Mouse (Mus musculus) E14TG2a.4 (cell line): ENCODE results near the gene Zfp365.

Experiments
- H3K27me3 ChIP-seq: 2 replicates; pipeline ENCODE4 v1.6.1; 2014; ENCODE audit warnings: low read length, control low read depth; ENCODE audit not compliant: insufficient read depth
- H3K36me3 ChIP-seq: 2 replicates; pipeline ENCODE4 v1.6.1; 2014; ENCODE audit warnings: low read length, control low read depth; ENCODE audit not compliant: insufficient read depth
- H3K4me1 ChIP-seq: replicated peaks from 2 replicates; pipeline ENCODE4 v1.6.1; 2014; ENCODE audit warnings: low read depth, low read length, control low read depth
- H3K4me3 ChIP-seq: replicated peaks from 2 replicates; pipeline ENCODE4 v1.5.1; 2014; ENCODE audit warnings: mild to moderate bottlenecking, low read length
- H3K9me3 ChIP-seq: 2 replicates; pipeline ENCODE4 v1.6.1; 2014; ENCODE audit warnings: low read length, control low read depth
- CTCF ChIP-seq: conservative IDR thresholded peaks from 2 replicates; pipeline ENCODE4 v1.5.1; 2014; ENCODE audit warnings: low read length
- NANOG ChIP-seq: IDR thresholded peaks from 2 replicates; pipeline ENCODE4 v1.6.1; 2014; ENCODE audit warnings: borderline replicate concordance, low read length, mixed read lengths
- POU5F1 ChIP-seq: IDR thresholded peaks from 2 replicates; pipeline ENCODE4 v1.6.1; 2014; ENCODE audit warnings: low read length, borderline replicate concordance

Zfp365 gene

GRCm38 (mm10) chr10:67868234-67868633 is 44.2 kb downstream of the Zfp365 start:
- TF ChIP-seq POU5F1 (no peak), NANOG (no peak), CTCF (no peak)
- no peaks in the 10 kb centered on the region for H3K36me3 ChIP-seq
- no peak overlapping the region for H3K4me3 ChIP-seq
- no peaks in the 10 kb centered on the region for H3K27me3 ChIP-seq
- no peaks in the 10 kb centered on the region for H3K9me3 ChIP-seq
- H3K4me1 ChIP-seq: no peaks in the 10 kb centered on the region

GRCm38 (mm10) chr10:67865841-67866240 is 46.6 kb downstream of the Zfp365 start:
- H3K4me1 ChIP-seq: no peaks in the 10 kb centered on the region
- no peak overlapping the region for H3K4me3 ChIP-seq
- H3K36me3 ChIP-seq: no peaks in the 10 kb centered on the region
- no peak for TF ChIP-seq NANOG
- no peak for TF ChIP-seq POU5F1
- TF ChIP-seq CTCF: no peak
- H3K9me3 ChIP-seq: no peaks in the 10 kb centered on the region
- no peaks in the 10 kb centered on the region for H3K27me3 ChIP-seq

- Histone ChIP-seq H3K9me3 (no peaks in the 10 kb centered on the region), H3K4me1 (no peaks in the 10 kb centered on the region), H3K36me3 (no peaks in the 10 kb centered on the region), H3K27me3 (no peaks in the 10 kb centered on the region), H3K4me3 (no peak overlapping the region)
- TF ChIP-seq CTCF (no peak), NANOG (no peak)
Observed at GRCm38 (mm10) chr10:67865063-67865462, 47.4 kb downstream of the Zfp365 start.

GRCm38 (mm10) chr10:67862331-67862730 is 50.1 kb downstream of the Zfp365 start:
- Histone ChIP-seq H3K4me3 (no peak overlapping the region), H3K27me3 (no peaks in the 10 kb centered on the region), H3K36me3 (no peaks in the 10 kb centered on the region), H3K4me1 (no peaks in the 10 kb centered on the region), H3K9me3 (peaks cover 18% of the 10 kb centered on the region)
- TF ChIP-seq NANOG (no peak), CTCF (peak; percentile 98)

- Histone ChIP-seq H3K9me3 (peaks cover 37% of the 10 kb centered on the region), H3K4me3 (no peak overlapping the region), H3K36me3 (no peaks in the 10 kb centered on the region), H3K4me1 (no peaks in the 10 kb centered on the region), H3K27me3 (no peaks in the 10 kb centered on the region)
- TF ChIP-seq NANOG (no peak), POU5F1 (no peak), CTCF (peak; percentile 67)
Observed at GRCm38 (mm10) chr10:67858878-67859277, 53.6 kb downstream of the Zfp365 start.

- TF ChIP-seq NANOG: no peak
- TF ChIP-seq CTCF: no peak
- no peak for TF ChIP-seq POU5F1
- peaks cover 42% of the 10 kb centered on the region for H3K9me3 ChIP-seq
- no peak overlapping the region for H3K4me3 ChIP-seq
- no peaks in the 10 kb centered on the region for H3K4me1 ChIP-seq
- H3K36me3 ChIP-seq: no peaks in the 10 kb centered on the region
- no peaks in the 10 kb centered on the region for H3K27me3 ChIP-seq
Observed at GRCm38 (mm10) chr10:67857561-67857906, 54.9 kb downstream of the Zfp365 start.

GRCm38 (mm10) chr10:67856791-67857560 is 55.5 kb downstream of the Zfp365 start:
- H3K27me3 ChIP-seq: no peaks in the 10 kb centered on the region
- no peak overlapping the region for H3K4me3 ChIP-seq
- H3K36me3 ChIP-seq: no peaks in the 10 kb centered on the region
- H3K9me3 ChIP-seq: peaks cover 42% of the 10 kb centered on the region
- TF ChIP-seq NANOG (no peak), CTCF (no peak), POU5F1 (no peak)
- no peaks in the 10 kb centered on the region for H3K4me1 ChIP-seq

GRCm38 (mm10) chr10:67855760-67856159 is 56.7 kb downstream of the Zfp365 start:
- Histone ChIP-seq H3K4me1 (no peaks in the 10 kb centered on the region), H3K27me3 (no peaks in the 10 kb centered on the region), H3K36me3 (no peaks in the 10 kb centered on the region), H3K9me3 (peaks cover 42% of the 10 kb centered on the region), H3K4me3 (no peak overlapping the region)
- TF ChIP-seq NANOG (no peak), POU5F1 (no peak), CTCF (no peak)

- H3K4me3 ChIP-seq: no peak overlapping the region
- no peaks in the 10 kb centered on the region for H3K4me1 ChIP-seq
- TF ChIP-seq CTCF: no peak
- TF ChIP-seq POU5F1: no peak
- no peak for TF ChIP-seq NANOG
- no peaks in the 10 kb centered on the region for H3K36me3 ChIP-seq
- H3K9me3 ChIP-seq: peaks cover 25% of the 10 kb centered on the region
- no peaks in the 10 kb centered on the region for H3K27me3 ChIP-seq
Observed at GRCm38 (mm10) chr10:67852411-67852810, 60.1 kb downstream of the Zfp365 start.
